Mouse (Mus musculus) B cell, adult 2 months (primary cell): Measurements from ENCODE around the gene Rab38.

Experiments
- DNase-seq, 2 experiments: peaks; one replicate each; pipeline ENCODE4 v3.0.0; 2022

Gene Rab38

DNA sequence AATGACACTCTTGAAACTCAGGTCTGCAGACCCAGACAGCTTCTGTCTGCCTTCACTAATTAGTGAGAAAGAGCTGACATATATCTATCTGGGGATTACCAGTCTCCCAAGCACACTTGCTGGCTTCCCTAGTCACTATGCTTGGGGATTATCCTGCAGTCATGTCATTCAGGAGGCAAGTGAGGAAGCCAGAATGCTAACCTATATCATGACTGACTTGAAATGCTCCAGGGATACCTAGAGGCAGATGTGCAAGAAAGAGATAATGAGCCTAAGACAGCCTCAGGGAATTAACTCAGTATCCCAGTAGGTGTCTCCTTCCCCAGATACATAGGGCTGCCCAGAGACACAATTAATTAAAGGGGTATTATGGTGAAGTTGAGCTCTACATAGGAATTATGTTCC lies 106.1 kb downstream of the Rab38 start:
- no peak for DNase-seq

DNA sequence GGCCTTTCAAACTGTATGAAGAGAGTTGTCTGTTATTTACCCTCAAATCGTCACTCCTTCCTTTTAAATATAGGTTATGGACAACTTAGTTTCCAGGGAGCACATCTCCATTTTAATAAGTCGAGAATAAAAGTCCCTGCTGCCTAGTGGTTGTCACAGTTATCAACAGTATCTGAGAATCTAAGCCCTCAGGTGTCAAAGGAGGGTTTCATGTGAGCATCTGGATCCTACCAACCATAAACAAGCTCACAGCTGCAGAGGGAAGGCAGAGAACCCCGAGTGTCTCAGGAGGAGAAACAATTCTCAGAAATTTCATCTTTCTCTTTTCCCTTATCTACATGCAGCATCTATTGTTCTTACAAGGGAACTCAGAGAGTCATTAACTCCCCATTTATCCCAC lies 106.7 kb downstream of the Rab38 start:
- no peak for DNase-seq
